Mouse (Mus musculus) forebrain, postnatal 0 days (tissue): ENCODE measurements around the gene Zyx. TPM values are rescaled to one million over a fixed set of nuclear protein-coding genes. Genes with fewer than 3 reads are reported as not detected.

ENCODE experiments used
- ATAC-seq: fragments of 200-750 bp; cut with Nextera tagmentation; 2 replicates; pipeline ENCODE4 v1.8.0; 2017; ENCODE audit warnings: mild to moderate bottlenecking, moderate library complexity
- DNase-seq: peaks from one replicate; pipeline ENCODE4 v3.0.0-alpha.2; 2015
- H3K27ac ChIP-seq: fragments of 300-500 bp; sonication (generic); 2 replicates; pipeline ENCODE4 v1.5.1; 2014; ENCODE audit warnings: low read depth, mild to moderate bottlenecking, antibody characterized with exemption, low read length, moderate library complexity, mixed read lengths
- H3K27me3 ChIP-seq: fragments of 300-500 bp; sonication (generic); 2 replicates; pipeline ENCODE4 v1.6.1; 2014; ENCODE audit warnings: mild to moderate bottlenecking, low read length, mixed read lengths; ENCODE audit not compliant: insufficient read depth
- H3K36me3 ChIP-seq: fragments of 300-500 bp; sonication (generic); 2 replicates; pipeline ENCODE4 v1.6.1; 2014; ENCODE audit warnings: mild to moderate bottlenecking, moderate library complexity; ENCODE audit not compliant: insufficient read depth
- H3K4me1 ChIP-seq: fragments of 300-500 bp; sonication (generic); 2 replicates; pipeline ENCODE4 v1.6.1; 2014; ENCODE audit warnings: antibody characterized with exemption; ENCODE audit not compliant: insufficient read depth
- H3K4me2 ChIP-seq: fragments of 300-500 bp; sonication (generic); 2 replicates; pipeline ENCODE4 v1.6.1; 2014; ENCODE audit warnings: low read depth, mild to moderate bottlenecking, moderate library complexity
- H3K4me3 ChIP-seq: fragments of 300-500 bp; sonication (generic); 2 replicates; pipeline ENCODE4 v1.5.1; 2014; ENCODE audit warnings: low read depth, low read length, mixed read lengths
- H3K9ac ChIP-seq: fragments of 300-500 bp; sonication (generic); 2 replicates; pipeline ENCODE4 v1.6.1; 2014; ENCODE audit warnings: mild to moderate bottlenecking
- H3K9me3 ChIP-seq: fragments of 300-500 bp; sonication (generic); 2 replicates; pipeline ENCODE4 v1.6.1; 2016; ENCODE audit warnings: low read length
- CTCF ChIP-seq: sonication (generic); IDR thresholded peaks from 2 replicates; pipeline ENCODE4 v1.5.1; 2016; ENCODE audit warnings: antibody characterized with exemption, control low read depth, low read depth
- WGBS: fragments of 180-500 bp; shearing (Covaris S2); extraction: QIAGEN DNeasy Blood & Tissue Kit; methylation state at CpG from one replicate; pipeline ENCODE4 v1.1.7; 2014; 5-methylcytosine and 5-hydroxymethylcytosine counted together
- polyA plus RNA-seq: library from polyadenylated mRNA; unstranded; fragments of >200 nt; fragmentation: Nextera tagmentation; extraction: Ambion mirVana; gene quantifications from 2 replicates; pipeline ENCODE4 v1.2.1, GENCODE M21; 2015
- total RNA-seq: library from RNA; depleted of rRNA; stranded (reverse); fragments of >200 nt; gene quantifications from 2 replicates; pipeline ENCODE4 v1.2.3, GENCODE M21; 2014

The Zyx gene
- total and polyA plus RNA-seq, 2 experiments from 2014 or later, result 35.6 to 51.6 TPM

- Histone ChIP-seq H3K4me1 (no peaks in the 10 kb centered on the region), H3K4me2 (peak within 1 kb of the TSS; percentile 88), H3K4me3 (peak within 1 kb of the TSS; percentile 82), H3K36me3 (peaks cover 3% of the 10 kb centered on the region; the same call in 1 of the 2 replicates), H3K27ac (peak within 1 kb of the TSS; percentile 80), H3K27me3 (no peaks in the 10 kb centered on the region), H3K9me3 (no peaks in the 10 kb centered on the region), H3K9ac (peak within 1 kb of the TSS; percentile 82)
- DNase-seq (peak; percentile 86), ATAC-seq (peak; percentile 92)
- TF ChIP-seq CTCF, result no peak
- 1% methylated on average over 41 of the region's 68 CpGs for WGBS
Observed at GRCm38 (mm10) chr6:42324482-42325267, 24.8 kb upstream of the Zyx start, which contains the start of gene Fam131b. Gene Fam131b (minus strand): TSS chr6:42324643.

GRCm38 (mm10) chr6:42325268-42325609 is 24.2 kb upstream of the Zyx start:
- ATAC-seq (peak; percentile 5; the same call in 1 of the 2 replicates), DNase-seq (no peak)
- under 1% methylated on average over 7 of the region's 7 CpGs for WGBS
- no peaks in the 10 kb centered on the region for H3K27me3 ChIP-seq
- no peaks in the 10 kb centered on the region for H3K9me3 ChIP-seq
- H3K4me1 ChIP-seq, result no peaks in the 10 kb centered on the region
- H3K36me3 ChIP-seq, result no peaks in the 10 kb centered on the region
- peak overlapping the region; percentile 88 for H3K4me2 ChIP-seq
- TF ChIP-seq CTCF, result peak; percentile 75
- H3K9ac ChIP-seq, result peak overlapping the region; percentile 82
- peak overlapping the region; percentile 80; the same call in 1 of the 2 replicates for H3K27ac ChIP-seq
- peak overlapping the region; percentile 82 for H3K4me3 ChIP-seq

DNA sequence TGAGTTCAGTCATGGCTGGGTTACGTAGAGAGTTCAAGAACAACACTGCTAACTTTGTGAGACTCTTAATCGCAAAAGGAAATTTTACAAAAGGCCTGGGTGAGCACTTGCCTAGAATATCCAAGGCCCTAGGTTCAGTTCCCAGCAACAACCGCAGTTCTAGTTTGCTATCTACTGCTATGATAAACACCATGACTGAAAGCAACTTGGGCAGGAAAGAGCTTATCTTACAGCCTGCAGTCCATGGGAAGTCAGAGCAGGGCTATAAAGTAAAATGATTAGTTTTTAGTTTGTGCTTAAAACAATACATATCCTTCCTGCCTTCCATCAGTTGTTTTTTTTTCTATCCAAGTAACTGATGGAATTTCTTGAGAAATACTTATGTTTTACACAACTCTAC is 22.9 kb upstream of the Zyx start:
- Histone ChIP-seq H3K36me3 (no peaks in the 10 kb centered on the region), H3K27me3 (no peaks in the 10 kb centered on the region), H3K4me1 (no peaks in the 10 kb centered on the region), H3K4me3 (no peak overlapping the region), H3K9me3 (no peaks in the 10 kb centered on the region), H3K9ac (no peak overlapping the region), H3K27ac (no peak overlapping the region), H3K4me2 (no peak overlapping the region)
- ATAC-seq, result no peak
- TF ChIP-seq CTCF, result no peak
- WGBS, result 96% methylated on average over 3 of the region's 3 CpGs
- DNase-seq, result no peak

DNA sequence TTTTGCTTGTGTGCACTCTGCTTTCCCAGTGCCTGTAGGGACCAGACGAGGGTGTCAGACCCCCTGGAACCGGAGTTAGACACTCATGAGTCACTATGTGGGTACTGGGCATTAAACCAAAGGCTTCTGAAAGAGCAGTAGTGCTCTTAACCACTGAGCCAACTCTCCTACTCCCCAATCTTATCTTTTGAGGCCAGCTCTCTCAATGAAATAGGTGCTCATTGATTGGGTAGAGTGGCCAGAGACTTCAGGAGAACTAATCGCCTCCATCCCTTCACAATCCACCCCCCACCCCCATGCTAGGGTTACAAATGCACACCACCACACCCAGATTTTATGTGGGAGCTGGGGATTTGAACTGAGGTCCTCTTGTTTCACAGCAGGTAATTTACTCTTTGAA is 20.7 kb upstream of the Zyx start:
- DNase-seq (no peak), ATAC-seq (no peak)
- Histone ChIP-seq H3K9ac (no peak overlapping the region), H3K4me3 (no peak overlapping the region), H3K4me1 (no peaks in the 10 kb centered on the region), H3K36me3 (no peaks in the 10 kb centered on the region), H3K9me3 (no peaks in the 10 kb centered on the region), H3K27me3 (no peaks in the 10 kb centered on the region), H3K27ac (no peak overlapping the region), H3K4me2 (no peak overlapping the region)
- TF ChIP-seq CTCF, result no peak
- 81% methylated on average over 3 of the region's 3 CpGs for WGBS

DNA sequence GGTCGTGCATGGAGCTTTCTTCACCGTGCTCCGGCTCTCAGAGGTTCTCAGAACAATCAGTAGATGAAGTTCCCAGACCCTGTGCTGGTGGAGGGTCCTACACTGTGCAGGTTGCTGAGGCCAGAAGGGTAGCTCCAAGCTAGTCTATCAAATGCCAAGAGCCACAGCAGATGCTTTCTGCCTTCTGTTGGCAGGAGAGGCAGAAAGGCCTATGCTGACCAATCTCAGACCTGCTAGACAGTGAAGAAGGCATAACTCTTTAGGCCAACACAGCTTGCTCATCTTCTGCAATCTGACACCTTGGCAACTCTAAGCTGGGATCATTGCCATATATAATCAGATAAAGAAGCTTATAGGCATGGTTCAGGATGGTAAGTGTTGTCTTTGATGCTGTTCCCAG is 19.2 kb upstream of the Zyx start:
- DNase-seq (no peak), ATAC-seq (no peak)
- Histone ChIP-seq H3K9me3 (no peaks in the 10 kb centered on the region), H3K36me3 (no peaks in the 10 kb centered on the region), H3K9ac (no peak overlapping the region), H3K4me2 (no peak overlapping the region), H3K27ac (no peak overlapping the region), H3K4me1 (no peaks in the 10 kb centered on the region), H3K27me3 (no peaks in the 10 kb centered on the region), H3K4me3 (no peak overlapping the region)
- no peak for TF ChIP-seq CTCF
- WGBS, result 80% methylated on average over 3 of the region's 3 CpGs

DNA sequence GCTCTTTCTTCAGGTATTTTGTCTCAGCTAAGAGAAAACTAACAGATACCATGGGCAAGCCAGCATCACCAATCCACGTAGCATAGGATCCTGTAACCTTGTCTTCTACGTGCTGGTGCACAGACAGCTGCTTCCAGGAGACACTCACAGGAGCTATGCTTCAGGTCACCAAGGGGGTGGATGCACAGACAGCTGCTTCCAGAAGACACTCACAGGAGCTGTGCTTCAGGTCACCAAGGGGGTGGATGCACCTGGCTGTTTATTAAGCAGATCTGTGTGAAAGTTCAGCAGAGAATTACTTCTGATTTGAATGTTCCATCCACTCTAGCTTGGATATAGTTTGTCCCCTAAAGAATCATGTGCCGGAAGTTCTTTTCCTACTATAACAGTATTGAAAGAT is 18.5 kb upstream of the Zyx start:
- H3K36me3 ChIP-seq, result no peaks in the 10 kb centered on the region
- H3K4me2 ChIP-seq, result no peak overlapping the region
- H3K9me3 ChIP-seq, result no peaks in the 10 kb centered on the region
- no peak overlapping the region for H3K9ac ChIP-seq
- WGBS, result 93% methylated on average over 3 of the region's 3 CpGs
- no peak overlapping the region for H3K27ac ChIP-seq
- H3K27me3 ChIP-seq, result no peaks in the 10 kb centered on the region
- H3K4me3 ChIP-seq, result no peak overlapping the region
- H3K4me1 ChIP-seq, result no peaks in the 10 kb centered on the region
- TF ChIP-seq CTCF, result no peak
- no peak for ATAC-seq
- DNase-seq, result no peak

- ATAC-seq (no peak), DNase-seq (no peak)
- no peak overlapping the region for H3K4me2 ChIP-seq
- TF ChIP-seq CTCF, result no peak
- H3K9ac ChIP-seq, result no peak overlapping the region
- H3K4me1 ChIP-seq, result no peaks in the 10 kb centered on the region
- no peak overlapping the region for H3K27ac ChIP-seq
- no peaks in the 10 kb centered on the region for H3K27me3 ChIP-seq
- H3K9me3 ChIP-seq, result no peaks in the 10 kb centered on the region
- 87% methylated on average over 2 of the region's 2 CpGs for WGBS
- no peak overlapping the region for H3K4me3 ChIP-seq
- H3K36me3 ChIP-seq, result no peaks in the 10 kb centered on the region
Observed at GRCm38 (mm10) chr6:42339189-42339588, 10.2 kb upstream of the Zyx start.
